Mouse (Mus musculus): ENCODE results near the gene Tbc1d17. TPM values are rescaled to one million over a fixed set of nuclear protein-coding genes. Genes with fewer than 3 reads are reported as not detected.

Gene Tbc1d17
- polyA plus RNA-seq, 1 experiment from 2014 or later, result 39.6 TPM

GRCm38 (mm10) chr7:44792781-44793180 lies 56.1 kb downstream of the Tbc1d17 start:
- H3K36me3 ChIP-seq, result no peaks in the 10 kb centered on the region
- peaks cover 30% of the 10 kb centered on the region for H3K27me3 ChIP-seq (replicated peaks)
- H3K9me3 ChIP-seq (replicated peaks), result peaks cover 24% of the 10 kb centered on the region
- whole genome bisulfite sequencing (ENCODE audit: insufficient replicate concordance), result 74% methylated on average over 6 of the region's 6 CpGs
- no peak overlapping the region for H3K4me3 ChIP-seq
- H3K27ac ChIP-seq, result no peak overlapping the region; the same call in 1 of the 2 replicates
- H3K4me2 ChIP-seq, result no peak overlapping the region
- H3K9ac ChIP-seq, result no peak overlapping the region
- H3K4me1 ChIP-seq, result no peaks in the 10 kb centered on the region
- ATAC-seq, result no peak

DNA sequence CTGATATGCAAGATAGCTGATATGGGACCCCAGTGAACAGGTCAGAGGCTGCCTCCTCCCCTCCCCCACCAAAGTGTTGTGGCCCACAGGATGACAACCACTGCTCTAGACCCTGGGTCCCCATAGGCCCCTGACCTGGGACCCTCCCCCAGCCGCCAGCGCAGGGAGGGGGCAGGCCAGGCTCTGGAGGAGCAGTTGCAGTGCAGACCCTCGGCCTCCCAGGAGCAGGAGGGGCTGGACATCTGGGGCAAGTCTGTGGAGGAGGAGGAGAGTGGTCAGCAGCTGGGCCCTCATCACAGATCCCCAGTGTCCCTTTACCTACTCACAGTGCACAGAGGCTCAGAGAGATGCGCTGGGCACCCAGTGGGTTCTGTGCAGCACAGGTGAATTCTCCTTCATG lies 58.8 kb downstream of the Tbc1d17 start:
- Histone ChIP-seq H3K36me3 (no peaks in the 10 kb centered on the region), H3K27me3 (replicated peaks) (peaks cover 39% of the 10 kb centered on the region), H3K4me2 (no peak overlapping the region), H3K9ac (no peak overlapping the region), H3K4me3 (no peak overlapping the region), H3K27ac (no peak overlapping the region), H3K9me3 (replicated peaks) (peaks cover 16% of the 10 kb centered on the region), H3K4me1 (no peaks in the 10 kb centered on the region)
- no peak for ATAC-seq
- 59% methylated on average over 4 of the region's 4 CpGs for WGBS (ENCODE audit: insufficient replicate concordance)

GRCm38 (mm10) chr7:44789531-44789930 lies 59.3 kb downstream of the Tbc1d17 start:
- H3K27me3 ChIP-seq (replicated peaks), result peaks cover 39% of the 10 kb centered on the region
- no peak overlapping the region for H3K4me2 ChIP-seq
- H3K27ac ChIP-seq, result no peak overlapping the region
- no peak for ATAC-seq
- no peaks in the 10 kb centered on the region for H3K36me3 ChIP-seq
- no peaks in the 10 kb centered on the region for H3K4me1 ChIP-seq
- H3K4me3 ChIP-seq, result no peak overlapping the region
- H3K9ac ChIP-seq, result no peak overlapping the region
- 55% methylated on average over 3 of the region's 3 CpGs for WGBS (ENCODE audit: insufficient replicate concordance)
- H3K9me3 ChIP-seq (replicated peaks), result peaks cover 11% of the 10 kb centered on the region

MicroRNA genes within 50 kb of the gene (microRNA counts, 519-probe panel; counts per million panel counts)
- microRNA mmu-miR-707, result 582 counts per million, percentile 70 among the panel's probes with 10 or more counts

Small RNA genes lying within 50 kb of the gene (microRNA-seq; reads per million reads assigned to microRNA genes)
- gene Mir707, result not detected

Other genes with a start within 250 kb of the Tbc1d17 start
- 0.13 and 0.35 TPM in 2 replicates for gene Myh14, start 178.2 kb downstream of the Tbc1d17 start, polyA plus RNA-seq (2016; fragmentation: Nextera tagmentation; extraction: Ambion mirVana)
- gene Izumo2, start 140.3 kb downstream of the Tbc1d17 start, polyA plus RNA-seq (2016; fragmentation: Nextera tagmentation; extraction: Ambion mirVana), result not detected in 2 replicates
- gene Vrk3, start 100.7 kb downstream of the Tbc1d17 start, polyA plus RNA-seq (2016; fragmentation: Nextera tagmentation; extraction: Ambion mirVana), result 31.0 and 31.7 TPM in 2 replicates
- 1.7 and 1.9 TPM in 2 replicates for gene Zfp473, start 98.0 kb downstream of the Tbc1d17 start, polyA plus RNA-seq (2016; fragmentation: Nextera tagmentation; extraction: Ambion mirVana)
- 82.6 and 84.9 TPM in 2 replicates for gene Nup62, start 33.0 kb downstream of the Tbc1d17 start, polyA plus RNA-seq (2016; fragmentation: Nextera tagmentation; extraction: Ambion mirVana)
- 0.59 and 0.64 TPM in 2 replicates for gene Il4i1, start 32.7 kb downstream of the Tbc1d17 start, polyA plus RNA-seq (2016; fragmentation: Nextera tagmentation; extraction: Ambion mirVana)
- 5.4 and 5.7 TPM in 2 replicates for gene Atf5, start 32.4 kb downstream of the Tbc1d17 start, polyA plus RNA-seq (2016; fragmentation: Nextera tagmentation; extraction: Ambion mirVana)
- gene Akt1s1, start 88 bp downstream of the Tbc1d17 start, polyA plus RNA-seq (2016; fragmentation: Nextera tagmentation; extraction: Ambion mirVana), result 42.7 and 45.3 TPM in 2 replicates
- gene Pnkp, start 8.1 kb upstream of the Tbc1d17 start, polyA plus RNA-seq (2016; fragmentation: Nextera tagmentation; extraction: Ambion mirVana), result 26.1 and 26.7 TPM in 2 replicates
- gene Ptov1, start 20.7 kb upstream of the Tbc1d17 start, polyA plus RNA-seq (2016; fragmentation: Nextera tagmentation; extraction: Ambion mirVana), result 114 and 121 TPM in 2 replicates
- gene Med25, start 43.6 kb upstream of the Tbc1d17 start, polyA plus RNA-seq (2016; fragmentation: Nextera tagmentation; extraction: Ambion mirVana), result 60.4 and 61.0 TPM in 2 replicates
- gene Fuz, start 47.0 kb upstream of the Tbc1d17 start, polyA plus RNA-seq (2016; fragmentation: Nextera tagmentation; extraction: Ambion mirVana), result 9.0 and 11.4 TPM in 2 replicates
- gene Ap2a1, start 80.4 kb upstream of the Tbc1d17 start, polyA plus RNA-seq (2016; fragmentation: Nextera tagmentation; extraction: Ambion mirVana), result 85.1 and 86.5 TPM in 2 replicates
- 0.33 TPM in 1 of 2 replicates, not detected in the other for gene Tsks, start 94.1 kb upstream of the Tbc1d17 start, polyA plus RNA-seq (2016; fragmentation: Nextera tagmentation; extraction: Ambion mirVana)
- 4.0 and 4.3 TPM in 2 replicates for gene Cpt1c, start 125.8 kb upstream of the Tbc1d17 start, polyA plus RNA-seq (2016; fragmentation: Nextera tagmentation; extraction: Ambion mirVana)
- gene Prmt1, start 137.5 kb upstream of the Tbc1d17 start, polyA plus RNA-seq (2016; fragmentation: Nextera tagmentation; extraction: Ambion mirVana), result 248 and 262 TPM in 2 replicates
- gene Irf3, start 148.6 kb upstream of the Tbc1d17 start, polyA plus RNA-seq (2016; fragmentation: Nextera tagmentation; extraction: Ambion mirVana), result 50.4 and 55.9 TPM in 2 replicates
- 23.6 and 25.4 TPM in 2 replicates for gene Bcl2l12, start 149.6 kb upstream of the Tbc1d17 start, polyA plus RNA-seq (2016; fragmentation: Nextera tagmentation; extraction: Ambion mirVana)
- 19.0 and 21.4 TPM in 2 replicates for gene Scaf1, start 167.3 kb upstream of the Tbc1d17 start, polyA plus RNA-seq (2016; fragmentation: Nextera tagmentation; extraction: Ambion mirVana)
- 13.9 and 15.5 TPM in 2 replicates for gene Rras, start 168.9 kb upstream of the Tbc1d17 start, polyA plus RNA-seq (2016; fragmentation: Nextera tagmentation; extraction: Ambion mirVana)
- gene Prr12, start 203.8 kb upstream of the Tbc1d17 start, polyA plus RNA-seq (2016; fragmentation: Nextera tagmentation; extraction: Ambion mirVana), result 3.0 and 4.1 TPM in 2 replicates
- 31.6 and 38.7 TPM in 2 replicates for gene Nosip, start 213.3 kb upstream of the Tbc1d17 start, polyA plus RNA-seq (2016; fragmentation: Nextera tagmentation; extraction: Ambion mirVana)
- 8.5 and 8.6 TPM in 2 replicates for gene Prrg2, start 213.6 kb upstream of the Tbc1d17 start, polyA plus RNA-seq (2016; fragmentation: Nextera tagmentation; extraction: Ambion mirVana)
- 69.1 and 70.9 TPM in 2 replicates for gene Rcn3, start 243.1 kb upstream of the Tbc1d17 start, polyA plus RNA-seq (2016; fragmentation: Nextera tagmentation; extraction: Ambion mirVana)

Data from liver, embryonic 12.5 days (tissue).